ENCODE assay signal across 21 mouse cellular contexts in the genomic region with DNA sequence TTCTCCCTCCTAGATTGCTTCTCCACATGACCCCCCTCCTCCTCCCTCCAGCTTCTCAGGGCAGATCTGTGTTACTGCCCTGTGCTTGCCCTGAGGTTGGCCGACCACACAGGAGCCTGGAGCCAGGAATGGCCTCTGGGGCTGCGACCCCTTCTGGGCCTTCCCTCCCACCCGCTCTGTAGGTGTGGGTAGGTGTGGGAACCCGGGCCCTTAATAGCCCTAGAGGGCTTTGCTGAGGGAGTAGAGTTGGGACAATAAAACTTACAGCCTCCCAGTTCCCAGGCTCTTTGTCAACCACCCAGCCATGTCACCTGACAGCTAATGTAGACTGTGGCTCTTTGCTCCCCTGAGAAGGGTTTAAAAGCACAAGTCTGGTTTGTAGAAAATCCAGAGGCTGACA. TPM values are rescaled to one million over a fixed set of nuclear protein-coding genes. Genes with fewer than 3 reads are reported as not detected.
DNase-seq lines count a peak whose midpoint lies in the region; ATAC-seq and TF ChIP-seq lines count a peak whose summit lies in the region.
"Had no signal": no experiment of that assay in that cellular context is flagged by ENCODE, and none has a peak within 500 bp of the region (broad histone marks: within the 10 kb centered on the region; RNA-seq: fewer than 3 reads in every experiment).

No protein-coding gene starts in this region.

- no peak overlapping the region for H3K9ac ChIP-seq in hindbrain, embryonic 15.5 days
- H3K9ac ChIP-seq in hindbrain, postnatal 0 days (replicated peaks; ENCODE audit: low read length) = no peak overlapping the region
- H3K9ac ChIP-seq in midbrain, embryonic 13.5 days (replicated peaks) = no peak overlapping the region
- H3K9ac ChIP-seq in midbrain, embryonic 11.5 days (ENCODE audit: low read length) = no peak overlapping the region
- H3K9ac ChIP-seq in forebrain, embryonic 11.5 days (ENCODE audit: low read length) = no peak overlapping the region
- H3K9ac ChIP-seq: forebrain, embryonic 12.5 days; heart, embryonic 13.5 days had no signal

- H3K27ac ChIP-seq in hindbrain, embryonic 15.5 days (replicated peaks) = no peak overlapping the region
- no peak overlapping the region for H3K27ac ChIP-seq in hindbrain, postnatal 0 days
- H3K27ac ChIP-seq in midbrain, embryonic 13.5 days = no peak overlapping the region
- H3K27ac ChIP-seq in midbrain, embryonic 11.5 days (ENCODE audit: low read depth, low read length) = no peak overlapping the region
- no peak overlapping the region for H3K27ac ChIP-seq in forebrain, embryonic 11.5 days (ENCODE audit: low read depth, low read length)
- H3K27ac ChIP-seq: forebrain, embryonic 12.5 days; heart, embryonic 13.5 days; macrophage had no signal

- no peak for DNase-seq in hindbrain, postnatal 0 days (ENCODE audit: low spot score)
- no peak for DNase-seq in midbrain, embryonic 11.5 days (ENCODE audit: low spot score, missing footprints)
- peak; percentile 8 for DNase-seq in hindlimb bud, embryonic 11.5 days (ENCODE audit: extremely low spot score, low read depth, low spot score)
- peak; percentile 21 for DNase-seq in mesoderm, embryonic 11.5 days (ENCODE audit: low read depth, low spot score)
- no peak for DNase-seq in forebrain, embryonic 11.5 days (ENCODE audit: low spot score)
- DNase-seq: adrenal gland, postnatal 10 days; B cell, adult 2 months; cerebellum, adult 11-12 months; cerebellum, postnatal 25 days; kidney, adult 9 months; lung, adult 2 months; right cerebral cortex, postnatal 14 days; thymus, postnatal 14 days had no signal

- no peaks in the 10 kb centered on the region for H3K36me3 ChIP-seq in hindbrain, embryonic 15.5 days
- H3K36me3 ChIP-seq in hindbrain, postnatal 0 days (ENCODE audit: insufficient read depth, low read length) = no peaks in the 10 kb centered on the region
- H3K36me3 ChIP-seq in midbrain, embryonic 13.5 days = no peaks in the 10 kb centered on the region
- H3K36me3 ChIP-seq in midbrain, embryonic 11.5 days (ENCODE audit: control insufficient read depth, insufficient read depth, low read length) = no peaks in the 10 kb centered on the region
- no peaks in the 10 kb centered on the region for H3K36me3 ChIP-seq in forebrain, embryonic 11.5 days (ENCODE audit: control insufficient read depth, insufficient read depth, low read length)
- H3K36me3 ChIP-seq: forebrain, embryonic 12.5 days; heart, embryonic 13.5 days had no signal

- no peaks in the 10 kb centered on the region for H3K9me3 ChIP-seq in hindbrain, embryonic 15.5 days
- no peaks in the 10 kb centered on the region for H3K9me3 ChIP-seq in hindbrain, postnatal 0 days (ENCODE audit: low read length)
- H3K9me3 ChIP-seq in midbrain, embryonic 13.5 days = no peaks in the 10 kb centered on the region
- no peaks in the 10 kb centered on the region for H3K9me3 ChIP-seq in midbrain, embryonic 11.5 days (ENCODE audit: control insufficient read depth, low read length)
- H3K9me3 ChIP-seq in forebrain, embryonic 11.5 days (ENCODE audit: control insufficient read depth, low read length) = no peaks in the 10 kb centered on the region
- H3K9me3 ChIP-seq: forebrain, embryonic 12.5 days; heart, embryonic 13.5 days had no signal

- H3K27me3 ChIP-seq in hindbrain, embryonic 15.5 days = no peaks in the 10 kb centered on the region
- H3K27me3 ChIP-seq in hindbrain, postnatal 0 days (ENCODE audit: insufficient read depth, low read length) = no peaks in the 10 kb centered on the region
- H3K27me3 ChIP-seq in midbrain, embryonic 13.5 days = no peaks in the 10 kb centered on the region
- H3K27me3 ChIP-seq in midbrain, embryonic 11.5 days (ENCODE audit: control insufficient read depth, insufficient read depth, low read length) = no peaks in the 10 kb centered on the region
- H3K27me3 ChIP-seq in forebrain, embryonic 11.5 days (ENCODE audit: control insufficient read depth, insufficient read depth, low read length) = no peaks in the 10 kb centered on the region
- H3K27me3 ChIP-seq: forebrain, embryonic 12.5 days; heart, embryonic 13.5 days had no signal

- TF ChIP-seq CTCF in hindbrain, postnatal 0 days (IDR thresholded peaks at IDR 0.05; ENCODE audit: low read depth) = no peak

- H3K4me2 ChIP-seq in hindbrain, embryonic 15.5 days = no peak overlapping the region
- H3K4me2 ChIP-seq in hindbrain, postnatal 0 days (ENCODE audit: low read depth, low read length) = no peak overlapping the region
- H3K4me2 ChIP-seq in midbrain, embryonic 13.5 days (replicated peaks) = no peak overlapping the region
- H3K4me2 ChIP-seq in midbrain, embryonic 11.5 days = no peak overlapping the region
- no peak overlapping the region for H3K4me2 ChIP-seq in forebrain, embryonic 11.5 days (ENCODE audit: low read depth, low read length, severe bottlenecking)
- H3K4me2 ChIP-seq: forebrain, embryonic 12.5 days; heart, embryonic 13.5 days; liver, embryonic 11.5 days had no signal

- H3K4me3 ChIP-seq in hindbrain, embryonic 15.5 days = no peak overlapping the region
- no peak overlapping the region for H3K4me3 ChIP-seq in hindbrain, postnatal 0 days (ENCODE audit: low read length)
- no peak overlapping the region for H3K4me3 ChIP-seq in midbrain, embryonic 13.5 days (replicated peaks)
- no peak overlapping the region for H3K4me3 ChIP-seq in midbrain, embryonic 11.5 days (ENCODE audit: low read depth, low read length)
- H3K4me3 ChIP-seq in forebrain, embryonic 11.5 days (ENCODE audit: low read depth, low read length) = no peak overlapping the region
- H3K4me3 ChIP-seq: forebrain, embryonic 12.5 days; heart, embryonic 13.5 days had no signal

- 49% methylated on average over 4 of the region's 4 CpGs for WGBS in hindbrain, embryonic 15.5 days
- 61% methylated on average over 4 of the region's 4 CpGs for WGBS in hindbrain, postnatal 0 days
- 71% methylated on average over 4 of the region's 4 CpGs for WGBS in midbrain, embryonic 13.5 days
- 62% methylated on average over 4 of the region's 4 CpGs for WGBS in midbrain, embryonic 11.5 days
- 55% methylated on average over 4 of the region's 4 CpGs for WGBS in forebrain, embryonic 11.5 days

- ATAC-seq in hindbrain, embryonic 15.5 days (ENCODE audit: low FRiP score, low read depth) = peak; percentile 19; the same call in 1 of the 2 replicates
- no peak for ATAC-seq in hindbrain, postnatal 0 days
- 0 out of 2 replicates have a peak, but pooled peaks have one; percentile 55 for ATAC-seq in midbrain, embryonic 13.5 days
- no peak for ATAC-seq in midbrain, embryonic 11.5 days (ENCODE audit: low FRiP score)
- no peak for ATAC-seq in cerebellum, adult (ENCODE audit: insufficient number of reproducible peaks, low FRiP score, low TSS enrichment)
- no peak for ATAC-seq in forebrain, embryonic 11.5 days (replicated peaks; ENCODE audit: low FRiP score)
- ATAC-seq: midbrain, embryonic 16.5 days had no signal

- no peaks in the 10 kb centered on the region for H3K4me1 ChIP-seq in hindbrain, embryonic 15.5 days (replicated peaks)
- no peaks in the 10 kb centered on the region for H3K4me1 ChIP-seq in hindbrain, postnatal 0 days (ENCODE audit: insufficient read depth, low read length)
- no peaks in the 10 kb centered on the region for H3K4me1 ChIP-seq in midbrain, embryonic 13.5 days (replicated peaks)
- no peaks in the 10 kb centered on the region for H3K4me1 ChIP-seq in midbrain, embryonic 11.5 days (ENCODE audit: control insufficient read depth, insufficient read depth, low read length)
- H3K4me1 ChIP-seq in forebrain, embryonic 11.5 days (replicated peaks; ENCODE audit: control insufficient read depth, insufficient read depth, low read length) = no peaks in the 10 kb centered on the region
- H3K4me1 ChIP-seq: forebrain, embryonic 12.5 days had no signal

RNA-seq across cellular contexts. Expression of a gene that starts 46.0 kb away (rescaled TPM):
- polyA plus RNA-seq in hindbrain, embryonic 15.5 days (2015; fragmentation: Nextera tagmentation; extraction: Ambion mirVana) = 1.4 and 2.0 TPM in 2 replicates
- 11.9 and 16.2 TPM in 2 replicates for total RNA-seq in hindbrain, postnatal 0 days (2014; rRNA removed)
- 1.8 and 2.0 TPM in 2 replicates for polyA plus RNA-seq in hindbrain, postnatal 0 days (2015; fragmentation: Nextera tagmentation; extraction: Ambion mirVana)
- 0.97 and 1.0 TPM in 2 replicates for polyA plus RNA-seq in midbrain, embryonic 13.5 days (2015; fragmentation: Nextera tagmentation; extraction: Ambion mirVana)
- 6.5 and 7.0 TPM in 2 replicates for polyA plus RNA-seq in midbrain, embryonic 11.5 days (2014; fragmentation: Nextera tagmentation; extraction: Ambion mirVana)
- polyA plus RNA-seq in forebrain, embryonic 11.5 days (2014; fragmentation: Nextera tagmentation; extraction: Ambion mirVana) = 5.0 and 5.5 TPM in 2 replicates
- polyA plus RNA-seq: macrophage had no signal

Comparison
In these comparisons a context has a peak if more than half of its experiments do, and no peak if none do; other contexts are left out.
1. ATAC-seq: peak in hindbrain, embryonic 15.5 days (single experiment) and midbrain, embryonic 13.5 days (single experiment); none in hindbrain, postnatal 0 days (single experiment), midbrain, embryonic 11.5 days (single experiment), cerebellum, adult (single experiment) and forebrain, embryonic 11.5 days (single experiment).
2. DNase-seq: peak in hindlimb bud, embryonic 11.5 days (single experiment) and mesoderm, embryonic 11.5 days (single experiment); none in hindbrain, postnatal 0 days (single experiment), midbrain, embryonic 11.5 days (single experiment) and forebrain, embryonic 11.5 days (single experiment).